Mouse (Mus musculus) brain, embryonic 14.5 days (tissue): ENCODE measurements around the gene Tmem214.

ENCODE experiments used
- CTCF ChIP-seq: fragments of 200-500 bp; IDR thresholded peaks from 2 replicates; pipeline ENCODE4 v1.5.1; 2012; ENCODE audit warnings: inconsistent platforms, mild to moderate bottlenecking, moderate library complexity, borderline replicate concordance; ENCODE audit not compliant: insufficient read depth, insufficient read length; ENCODE audit errors: extremely low read depth
- POLR2A ChIP-seq: fragments of 200-500 bp; IDR thresholded peaks from 2 replicates; pipeline ENCODE4 v1.6.1; 2012; ENCODE audit warnings: mild to moderate bottlenecking, inconsistent platforms, borderline replicate concordance; ENCODE audit not compliant: poor library complexity, insufficient read depth, insufficient read length, severe bottlenecking; ENCODE audit errors: extremely low read depth

DNA sequence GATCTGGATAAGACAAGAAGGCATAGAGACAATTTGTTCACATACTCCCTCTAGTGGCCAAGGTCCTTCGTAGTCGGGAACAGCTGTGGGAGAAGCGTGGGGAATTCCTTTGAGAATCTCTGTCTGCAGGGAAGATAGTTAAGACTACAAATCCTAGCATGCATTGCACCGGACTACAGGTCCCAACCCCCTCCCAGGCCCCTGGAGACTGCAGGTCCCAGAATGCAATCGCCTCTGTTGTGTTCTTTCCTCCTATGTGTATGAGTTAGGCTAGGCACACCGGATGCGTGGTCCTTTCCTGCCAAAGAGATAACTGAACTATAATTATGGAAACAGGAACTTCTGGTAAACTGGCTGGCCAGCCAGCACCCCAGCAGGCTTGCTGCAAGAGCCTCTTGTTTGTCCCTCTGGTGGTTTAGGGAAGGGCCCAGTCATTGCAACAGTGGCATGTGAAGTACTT lies 48.2 kb downstream of the Tmem214 start:
- TF ChIP-seq POLR2A (no peak), CTCF (peak; percentile 85; the same call in 1 of the 2 replicates)
